Mouse (Mus musculus) heart, postnatal 14 days (tissue): ENCODE data around the gene Fxyd7. TPM values are rescaled to one million over a fixed set of nuclear protein-coding genes. Genes with fewer than 3 reads are reported as not detected.

ENCODE experiments used
- DNase-seq, 2 experiments: peaks; one replicate each; pipeline ENCODE4 v3.0.0; 2021 to 2022
- intact Hi-C: fragments of 180-260 bp; cut with DNase I; formaldehyde crosslinking; loops from one replicate; pipeline ENCODE4 v1.15.1; 2025
- microRNA-seq, 2 experiments: library from miRNA; unstranded; fragments of <30 nt; microRNA quantifications; one replicate each; pipeline ENCODE4 v1.2.0; 2021 to 2022
- total RNA-seq, 2 experiments: library from RNA; stranded (reverse); gene quantifications; 2 replicates each; pipeline ENCODE4 v1.2.3; 2021

The Fxyd7 gene
- total RNA-seq, 2 experiments from 2014 or later = 1.1 to 1.3 TPM

- intact Hi-C loops = no loop called here
- no peak for DNase-seq
Measured at GRCm38 (mm10) chr7:31031731-31032130, 19.5 kb downstream of the Fxyd7 start.

GRCm38 (mm10) chr7:31030717-31031116 lies 20.6 kb downstream of the Fxyd7 start:
- DNase-seq = no peak
- intact Hi-C loops = no loop called here

- no peak for DNase-seq
- intact Hi-C loops = no loop called here
Measured at GRCm38 (mm10) chr7:31028609-31029008, 22.7 kb downstream of the Fxyd7 start.

- intact Hi-C loops = no loop called here
- peak; percentile 22 to 36 for DNase-seq
Measured at GRCm38 (mm10) chr7:31017104-31017901, 34.0 kb downstream of the Fxyd7 start.

- intact Hi-C loops = no loop called here
- DNase-seq = no peak
Measured at GRCm38 (mm10) chr7:31012971-31013370, 38.3 kb downstream of the Fxyd7 start.

- DNase-seq = no peak
- intact Hi-C loops = loop anchor here (5.0 kb wide), 1 partner anchor 33 kb away; the partner anchor contains the start of gene Fxyd5
Measured at GRCm38 (mm10) chr7:31008889-31009288, 42.4 kb downstream of the Fxyd7 start.

GRCm38 (mm10) chr7:31008175-31008574 lies 43.1 kb downstream of the Fxyd7 start:
- peak; percentile 9 to 12 for DNase-seq
- intact Hi-C loops = loop anchor here (5.0 kb wide), 1 partner anchor 34 kb away; the partner anchor contains the start of gene Fxyd5

GRCm38 (mm10) chr7:31007775-31008174 lies 43.5 kb downstream of the Fxyd7 start:
- no peak for DNase-seq
- intact Hi-C loops = loop anchor here (5.0 kb wide), 1 partner anchor 35 kb away; the partner anchor contains the start of gene Fxyd5

GRCm38 (mm10) chr7:31002650-31003049 lies 48.6 kb downstream of the Fxyd7 start:
- intact Hi-C loops = no loop called here
- DNase-seq = peak in 1 of 2 experiments; percentile 34

GRCm38 (mm10) chr7:31000505-31001020 lies 50.7 kb downstream of the Fxyd7 start:
- intact Hi-C loops = no loop called here
- DNase-seq = peak; percentile 69 to 82

- no peak for DNase-seq
- intact Hi-C loops = no loop called here
Measured at GRCm38 (mm10) chr7:30996491-30996890, 54.8 kb downstream of the Fxyd7 start.

GRCm38 (mm10) chr7:30993986-30994385 lies 57.3 kb downstream of the Fxyd7 start:
- no peak for DNase-seq
- intact Hi-C loops = no loop called here

Small RNA genes lying within 50 kb of the gene (microRNA-seq; reads per million reads assigned to microRNA genes)
- gene Mir7050 = 0 reads per million in 2 experiments

Other genes starting within 250 kb of the Fxyd7 start
- gene Ffar2, start 227.7 kb downstream of the Fxyd7 start, total RNA-seq = under 1 TPM; 0.34 to 0.74 TPM
- gene Ffar3, start 195.3 kb downstream of the Fxyd7 start, total RNA-seq = not detected
- not detected for gene Ffar1, start 189.9 kb downstream of the Fxyd7 start, total RNA-seq
- gene Cd22, start 171.1 kb downstream of the Fxyd7 start, total RNA-seq = under 1 TPM; 0.39 to 0.43 TPM
- gene Mag, start 136.6 kb downstream of the Fxyd7 start, total RNA-seq = under 1 TPM; 0.15 to 0.22 TPM
- 1 to 10 TPM; 1.9 to 5.4 TPM for gene Hamp2, start 126.8 kb downstream of the Fxyd7 start, total RNA-seq
- gene Hamp, start 107.4 kb downstream of the Fxyd7 start, total RNA-seq = 10 to 100 TPM in 1 of 2 experiments, 1 to 10 TPM in 1; 5.1 to 28.3 TPM
- gene Usf2, start 94.7 kb downstream of the Fxyd7 start, total RNA-seq = 100 to 1,000 TPM in 1 of 2 experiments, 10 to 100 TPM in 1; 90.2 to 103 TPM
- gene Lsr, start 78.0 kb downstream of the Fxyd7 start, total RNA-seq = 1 to 10 TPM; 4.2 to 5.0 TPM
- gene Fam187b, start 77.7 kb downstream of the Fxyd7 start, total RNA-seq = under 1 TPM in 1 of 2 experiments, not detected in 1; 0.60 TPM
- gene Fxyd5, start 9.0 kb downstream of the Fxyd7 start, total RNA-seq = 10 to 100 TPM; 28.8 to 29.2 TPM
- gene Fxyd1, start 5.7 kb upstream of the Fxyd7 start, total RNA-seq = 100 to 1,000 TPM; 712 to 747 TPM
- gene Lgi4, start 7.9 kb upstream of the Fxyd7 start, total RNA-seq = 1 to 10 TPM; 2.8 to 3.5 TPM
- gene Fxyd3, start 25.2 kb upstream of the Fxyd7 start, total RNA-seq = 1 to 10 TPM; 2.7 to 5.2 TPM
- 1 to 10 TPM; 2.1 to 2.3 TPM for gene Hpn, start 63.8 kb upstream of the Fxyd7 start, total RNA-seq
- 10 to 100 TPM; 17.9 to 18.4 TPM for gene Scn1b, start 75.5 kb upstream of the Fxyd7 start, total RNA-seq
- 10 to 100 TPM; 30.3 to 34.1 TPM for gene Gramd1a, start 104.4 kb upstream of the Fxyd7 start, total RNA-seq
- not detected for gene Scgb2b2, start 239.0 kb upstream of the Fxyd7 start, total RNA-seq
- not detected for gene Scgb1b2, start 240.4 kb upstream of the Fxyd7 start, total RNA-seq